Comparison of ENCODE assay signal across 8 mouse cellular contexts in genomic region chr5:3344081-3344631, GRCm38 (mm10). TPM values are rescaled to one million over a fixed set of nuclear protein-coding genes. Genes with fewer than 3 reads are reported as not detected.
DNase-seq lines count a peak whose midpoint lies in the region; ATAC-seq lines count a peak whose summit lies in the region.

No protein-coding gene starts in this region.

- DNase-seq in forebrain, embryonic 10.5 days (ENCODE audit: extremely low spot score, low spot score), result peak; percentile 80
- DNase-seq in kidney, postnatal 14 days, result peak; percentile 94
- DNase-seq in neural tube, embryonic 10.5 days (ENCODE audit: extremely low spot score, low spot score), result peak; percentile 85

- WGBS in forebrain, embryonic 10.5 days, result under 1% methylated on average over 58 of the region's 58 CpGs
- 0% methylated on average over 55 of the region's 58 CpGs for WGBS in heart, embryonic 15.5 days
- WGBS in liver, embryonic 15.5 days (ENCODE audit: insufficient replicate concordance), result under 1% methylated on average over 55 of the region's 58 CpGs
- under 1% methylated on average over 57 of the region's 58 CpGs for WGBS in stomach, embryonic 15.5 days

- peaks cover 3% of the 10 kb centered on the region for H3K36me3 ChIP-seq in forebrain, embryonic 10.5 days (replicated peaks)
- 0 out of 2 replicates have a peak, but pooled peaks cover 4% of the 10 kb centered on the region for H3K36me3 ChIP-seq in heart, embryonic 15.5 days
- H3K36me3 ChIP-seq in liver, embryonic 15.5 days (replicated peaks), result peaks cover 11% of the 10 kb centered on the region; the same call in 1 of the 2 replicates
- H3K36me3 ChIP-seq in stomach, embryonic 15.5 days, result no peaks in the 10 kb centered on the region

- H3K9ac ChIP-seq in heart, embryonic 15.5 days, result peak overlapping the region; percentile 83
- peak overlapping the region; percentile 65 for H3K9ac ChIP-seq in liver, embryonic 15.5 days
- peak overlapping the region; percentile 66 for H3K9ac ChIP-seq in stomach, embryonic 15.5 days

- H3K27ac ChIP-seq in brown adipose tissue, adult 24 weeks (replicated peaks; ENCODE audit: low read depth, low read length), result peak overlapping the region; percentile 67
- H3K27ac ChIP-seq in forebrain, embryonic 10.5 days, result peak overlapping the region; percentile 91
- H3K27ac ChIP-seq in heart, embryonic 15.5 days, result peak overlapping the region; percentile 94
- peak overlapping the region; percentile 77 for H3K27ac ChIP-seq in liver, embryonic 15.5 days (replicated peaks)
- peak overlapping the region; percentile 93 for H3K27ac ChIP-seq in stomach, embryonic 15.5 days

- H3K9me3 ChIP-seq in forebrain, embryonic 10.5 days, result peaks cover 8% of the 10 kb centered on the region; the same call in 1 of the 2 replicates
- H3K9me3 ChIP-seq in heart, embryonic 15.5 days (replicated peaks), result no peaks in the 10 kb centered on the region
- H3K9me3 ChIP-seq in liver, embryonic 15.5 days (replicated peaks), result no peaks in the 10 kb centered on the region
- no peaks in the 10 kb centered on the region for H3K9me3 ChIP-seq in stomach, embryonic 15.5 days

- H3K4me3 ChIP-seq in brown adipose tissue, adult 24 weeks (ENCODE audit: insufficient read depth, low read depth, low read length), result peak overlapping the region; percentile 82
- peak overlapping the region; percentile 74 for H3K4me3 ChIP-seq in forebrain, embryonic 10.5 days
- peak overlapping the region; percentile 84 for H3K4me3 ChIP-seq in heart, embryonic 15.5 days
- peak overlapping the region; percentile 71 for H3K4me3 ChIP-seq in liver, embryonic 15.5 days (replicated peaks)
- H3K4me3 ChIP-seq in stomach, embryonic 15.5 days (replicated peaks), result peak overlapping the region; percentile 77

- ATAC-seq in CD4-positive, CD25-positive, alpha-beta regulatory T cell, adult 4 months, result peak; percentile 60
- ATAC-seq in heart, embryonic 15.5 days (replicated peaks; ENCODE audit: insufficient number of reproducible peaks, insufficient read depth, low FRiP score, low read depth), result peak; percentile 58
- peak; percentile 76 for ATAC-seq in liver, embryonic 15.5 days (ENCODE audit: insufficient read depth)
- peak; percentile 74 for ATAC-seq in stomach, embryonic 15.5 days (ENCODE audit: insufficient read depth, low FRiP score, low read depth)

- H3K4me1 ChIP-seq in brown adipose tissue, adult 24 weeks (ENCODE audit: control insufficient read depth, insufficient read depth, insufficient read length, low read length), result no peaks in the 10 kb centered on the region
- H3K4me1 ChIP-seq in forebrain, embryonic 10.5 days, result peaks cover 36% of the 10 kb centered on the region
- peaks cover 2% of the 10 kb centered on the region; the same call in 1 of the 2 replicates for H3K4me1 ChIP-seq in heart, embryonic 15.5 days (replicated peaks)
- H3K4me1 ChIP-seq in liver, embryonic 15.5 days (replicated peaks), result peaks cover 42% of the 10 kb centered on the region
- no peaks in the 10 kb centered on the region for H3K4me1 ChIP-seq in stomach, embryonic 15.5 days

- peaks cover 28% of the 10 kb centered on the region for H3K27me3 ChIP-seq in forebrain, embryonic 10.5 days (ENCODE audit: poor library complexity, severe bottlenecking)
- no peaks in the 10 kb centered on the region for H3K27me3 ChIP-seq in heart, embryonic 15.5 days
- H3K27me3 ChIP-seq in liver, embryonic 15.5 days, result peaks cover 14% of the 10 kb centered on the region
- H3K27me3 ChIP-seq in stomach, embryonic 15.5 days (replicated peaks), result no peaks in the 10 kb centered on the region

- H3K4me2 ChIP-seq in heart, embryonic 15.5 days, result peak overlapping the region; percentile 83
- peak overlapping the region; percentile 94 for H3K4me2 ChIP-seq in liver, embryonic 15.5 days
- peak overlapping the region; percentile 97 for H3K4me2 ChIP-seq in stomach, embryonic 15.5 days

RNA-seq across cellular contexts. Expression of gene Cdk6, which starts 2.9 kb away (rescaled TPM):
- 10 to 100 TPM; 20.8 to 22.3 TPM for polyA plus RNA-seq in CD4-positive, CD25-positive, alpha-beta regulatory T cell, adult 4 months (2017; shearing (Covaris generic))
- polyA plus RNA-seq in brown adipose tissue, adult 24 weeks (2012; ENCODE audit: insufficient read depth, insufficient read length, missing spikeins), result 3.8 and 4.7 TPM in 2 replicates
- 21.0 and 27.5 TPM in 2 replicates for polyA plus RNA-seq in forebrain, embryonic 10.5 days (2016; fragmentation: Nextera tagmentation; extraction: Ambion mirVana)
- polyA plus RNA-seq in heart, embryonic 15.5 days (2015; fragmentation: Nextera tagmentation; extraction: Ambion mirVana), result 31.7 and 45.4 TPM in 2 replicates
- 19.2 and 19.3 TPM in 2 replicates for polyA plus RNA-seq in liver, embryonic 15.5 days (2015; fragmentation: Nextera tagmentation; extraction: Ambion mirVana)
- 37.7 and 39.6 TPM in 2 replicates for polyA plus RNA-seq in stomach, embryonic 15.5 days (2015; fragmentation: Nextera tagmentation; extraction: Ambion mirVana)

Comparison
In these comparisons a context has a peak if more than half of its experiments do, and no peak if none do; other contexts are left out.
1. Peak in every context shown above with its lines: DNase-seq, ATAC-seq, H3K4me3 ChIP-seq and H3K27ac ChIP-seq.